Mouse (Mus musculus): ENCODE measurements around the gene Kif1c. TPM values are rescaled to one million over a fixed set of nuclear protein-coding genes. Genes with fewer than 3 reads are reported as not detected.
A peak's percentile ranks its signal among the peaks of the same experiment; 100 is the strongest.

Gene Kif1c
- polyA plus RNA-seq, 1 experiment from 2014 or later = 3.6 TPM

- WGBS = 19% methylated on average over 11 of the region's 11 CpGs
- ATAC-seq (ENCODE audit: low FRiP score, low read depth) = 0 out of 2 replicates have a peak, but pooled peaks have one; percentile 32
- H3K4me1 ChIP-seq = peaks cover 15% of the 10 kb centered on the region
- no peak overlapping the region for H3K4me2 ChIP-seq (replicated peaks)
- H3K9ac ChIP-seq = 0 out of 2 replicates have a peak overlapping the region, but pooled peaks have one; percentile 19
- no peaks in the 10 kb centered on the region for H3K9me3 ChIP-seq
- H3K4me3 ChIP-seq = no peak overlapping the region
- H3K27ac ChIP-seq = no peak overlapping the region
- H3K27me3 ChIP-seq = no peaks in the 10 kb centered on the region
- H3K36me3 ChIP-seq = peaks cover 70% of the 10 kb centered on the region
Observed at GRCm38 (mm10) chr11:70681897-70682581, 18.3 kb upstream of the Kif1c start.

GRCm38 (mm10) chr11:70683640-70684039 is 16.7 kb upstream of the Kif1c start:
- Histone ChIP-seq H3K27me3 (no peaks in the 10 kb centered on the region), H3K9ac (no peak overlapping the region), H3K36me3 (peaks cover 63% of the 10 kb centered on the region), H3K4me1 (peaks cover 24% of the 10 kb centered on the region), H3K4me3 (no peak overlapping the region), H3K27ac (no peak overlapping the region), H3K4me2 (replicated peaks) (no peak overlapping the region), H3K9me3 (no peaks in the 10 kb centered on the region)
- WGBS = 91% methylated on average over 5 of the region's 5 CpGs
- no peak for ATAC-seq (ENCODE audit: low FRiP score, low read depth)

GRCm38 (mm10) chr11:70686901-70687566 is 13.3 kb upstream of the Kif1c start:
- WGBS = 3% methylated on average over 16 of the region's 16 CpGs
- H3K27me3 ChIP-seq = no peaks in the 10 kb centered on the region
- peak overlapping the region; percentile 86 for H3K27ac ChIP-seq
- peak overlapping the region; percentile 87 for H3K4me2 ChIP-seq (replicated peaks)
- H3K36me3 ChIP-seq = peaks cover 35% of the 10 kb centered on the region
- no peaks in the 10 kb centered on the region for H3K9me3 ChIP-seq
- peak; percentile 68 for ATAC-seq (ENCODE audit: low FRiP score, low read depth)
- H3K9ac ChIP-seq = peak overlapping the region; percentile 86
- H3K4me3 ChIP-seq = peak overlapping the region; percentile 86
- peaks cover 27% of the 10 kb centered on the region for H3K4me1 ChIP-seq

- ATAC-seq (ENCODE audit: low FRiP score, low read depth) = peak; percentile 83
- peaks cover 24% of the 10 kb centered on the region for H3K4me1 ChIP-seq
- peak within 1 kb of the TSS; percentile 87 for H3K4me2 ChIP-seq (replicated peaks)
- no peaks in the 10 kb centered on the region for H3K27me3 ChIP-seq
- peaks cover 29% of the 10 kb centered on the region for H3K36me3 ChIP-seq
- under 1% methylated on average over 54 of the region's 55 CpGs for WGBS
- H3K9me3 ChIP-seq = no peaks in the 10 kb centered on the region
- H3K27ac ChIP-seq = peak within 1 kb of the TSS; percentile 86
- peak within 1 kb of the TSS; percentile 86 for H3K4me3 ChIP-seq
- H3K9ac ChIP-seq = peak within 1 kb of the TSS; percentile 86
Observed at GRCm38 (mm10) chr11:70687601-70688199, 12.6 kb upstream of the Kif1c start, which contains the start of gene Camta2. Camta2 (minus strand) TSS chr11:70688105.

GRCm38 (mm10) chr11:70688372-70688771 is 12.0 kb upstream of the Kif1c start:
- WGBS = 13% methylated on average over 8 of the region's 8 CpGs
- Histone ChIP-seq H3K4me1 (peaks cover 24% of the 10 kb centered on the region), H3K9ac (peak overlapping the region; percentile 86), H3K4me3 (peak overlapping the region; percentile 86), H3K9me3 (no peaks in the 10 kb centered on the region), H3K27me3 (no peaks in the 10 kb centered on the region), H3K36me3 (peaks cover 22% of the 10 kb centered on the region), H3K4me2 (replicated peaks) (peak overlapping the region; percentile 87), H3K27ac (peak overlapping the region; percentile 86; the same call in 1 of the 2 replicates)
- 0 out of 2 replicates have a peak, but pooled peaks have one; percentile 14 for ATAC-seq (ENCODE audit: low FRiP score, low read depth)

GRCm38 (mm10) chr11:70689578-70689977 is 10.8 kb upstream of the Kif1c start:
- Histone ChIP-seq H3K27ac (no peak overlapping the region), H3K4me2 (replicated peaks) (no peak overlapping the region), H3K9ac (no peak overlapping the region), H3K9me3 (no peaks in the 10 kb centered on the region), H3K36me3 (peaks cover 10% of the 10 kb centered on the region), H3K4me3 (no peak overlapping the region), H3K27me3 (no peaks in the 10 kb centered on the region), H3K4me1 (peaks cover 24% of the 10 kb centered on the region)
- ATAC-seq (ENCODE audit: low FRiP score, low read depth) = no peak
- WGBS = 64% methylated on average over 4 of the region's 4 CpGs

- Histone ChIP-seq H3K27ac (no peak overlapping the region), H3K9me3 (no peaks in the 10 kb centered on the region), H3K4me3 (no peak overlapping the region), H3K36me3 (no peaks in the 10 kb centered on the region), H3K4me1 (peaks cover 5% of the 10 kb centered on the region), H3K4me2 (replicated peaks) (no peak overlapping the region), H3K27me3 (no peaks in the 10 kb centered on the region), H3K9ac (no peak overlapping the region)
- WGBS = 68% methylated on average over 3 of the region's 3 CpGs
- no peak for ATAC-seq (ENCODE audit: low FRiP score, low read depth)
Observed at GRCm38 (mm10) chr11:70693504-70693903, 6.8 kb upstream of the Kif1c start.

GRCm38 (mm10) chr11:70697376-70697775 is 3.0 kb upstream of the Kif1c start:
- Histone ChIP-seq H3K4me3 (no peak overlapping the region), H3K9me3 (no peaks in the 10 kb centered on the region), H3K9ac (no peak overlapping the region), H3K36me3 (peaks cover 4% of the 10 kb centered on the region; the same call in 1 of the 2 replicates), H3K4me2 (replicated peaks) (no peak overlapping the region), H3K4me1 (peaks cover 23% of the 10 kb centered on the region), H3K27ac (no peak overlapping the region), H3K27me3 (no peaks in the 10 kb centered on the region)
- ATAC-seq (ENCODE audit: low FRiP score, low read depth) = no peak
- 68% methylated on average over 3 of the region's 3 CpGs for WGBS

- Histone ChIP-seq H3K36me3 (peaks cover 16% of the 10 kb centered on the region), H3K27me3 (no peaks in the 10 kb centered on the region), H3K9ac (no peak overlapping the region), H3K9me3 (no peaks in the 10 kb centered on the region), H3K4me3 (no peak overlapping the region), H3K4me2 (replicated peaks) (peak overlapping the region; percentile 83; the same call in 1 of the 2 replicates), H3K27ac (no peak overlapping the region), H3K4me1 (peaks cover 27% of the 10 kb centered on the region)
- 68% methylated on average over 2 of the region's 2 CpGs for WGBS
- no peak for ATAC-seq (ENCODE audit: low FRiP score, low read depth)
Observed at GRCm38 (mm10) chr11:70699051-70699450, 1.3 kb upstream of the Kif1c start.

GRCm38 (mm10) chr11:70700613-70701012 is 265 bp downstream of the Kif1c start:
- Histone ChIP-seq H3K4me2 (replicated peaks) (peak overlapping the region; percentile 83), H3K27ac (peak overlapping the region; percentile 93), H3K36me3 (peaks cover 32% of the 10 kb centered on the region), H3K27me3 (no peaks in the 10 kb centered on the region), H3K9ac (peak overlapping the region; percentile 93), H3K4me3 (peak overlapping the region; percentile 85), H3K4me1 (peaks cover 27% of the 10 kb centered on the region), H3K9me3 (no peaks in the 10 kb centered on the region)
- ATAC-seq (ENCODE audit: low FRiP score, low read depth) = peak; percentile 41
- 2% methylated on average over 34 of the region's 34 CpGs for WGBS

GRCm38 (mm10) chr11:70701221-70701955 is 1.0 kb downstream of the Kif1c start:
- peak overlapping the region; percentile 83 for H3K4me2 ChIP-seq (replicated peaks)
- H3K36me3 ChIP-seq = peaks cover 40% of the 10 kb centered on the region
- H3K27ac ChIP-seq = 0 out of 2 replicates have a peak overlapping the region, but pooled peaks have one; percentile 93
- peak overlapping the region; percentile 93 for H3K9ac ChIP-seq
- H3K9me3 ChIP-seq = no peaks in the 10 kb centered on the region
- no peak for ATAC-seq (ENCODE audit: low FRiP score, low read depth)
- no peaks in the 10 kb centered on the region for H3K27me3 ChIP-seq
- peak overlapping the region; percentile 85 for H3K4me3 ChIP-seq
- peaks cover 27% of the 10 kb centered on the region for H3K4me1 ChIP-seq
- 8% methylated on average over 10 of the region's 10 CpGs for WGBS

All from limb, embryonic 13.5 days (tissue).